Mouse (Mus musculus): ENCODE results near the gene Rora. TPM values are rescaled to one million over a fixed set of nuclear protein-coding genes. Genes with fewer than 3 reads are reported as not detected.

Rora gene
- polyA plus RNA-seq, 1 experiment from 2014 or later = 5.0 TPM

DNA sequence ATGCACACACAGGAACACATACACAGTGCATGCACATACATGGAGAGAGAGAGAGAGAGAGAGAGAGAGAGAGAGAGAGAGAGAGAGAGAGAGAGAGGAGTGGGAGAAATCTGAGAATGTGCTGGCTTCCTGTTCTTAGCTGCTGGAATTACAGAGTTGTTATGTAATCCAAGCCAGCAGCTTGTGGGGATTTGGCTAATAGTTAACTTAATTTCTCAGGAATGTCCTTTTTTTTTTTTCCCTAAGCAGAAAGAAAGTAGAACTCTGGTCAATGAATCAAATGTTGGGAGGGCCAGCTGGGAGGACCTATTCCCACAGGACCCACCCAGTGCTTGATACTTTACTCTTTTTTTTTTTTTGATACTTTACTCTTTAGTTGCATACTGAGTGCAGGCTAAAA is 527.8 kb downstream of the Rora start:
- Histone ChIP-seq H3K9me3 (no peaks in the 10 kb centered on the region), H3K4me1 (no peaks in the 10 kb centered on the region; the same call in 1 of the 2 replicates), H3K36me3 (no peaks in the 10 kb centered on the region), H3K27me3 (ENCODE audit: insufficient read depth, poor library complexity, severe bottlenecking) (peaks cover 3% of the 10 kb centered on the region), H3K27ac (no peak overlapping the region), H3K4me3 (no peak overlapping the region)
- no peak for DNase-seq (ENCODE audit: low spot score)

DNA sequence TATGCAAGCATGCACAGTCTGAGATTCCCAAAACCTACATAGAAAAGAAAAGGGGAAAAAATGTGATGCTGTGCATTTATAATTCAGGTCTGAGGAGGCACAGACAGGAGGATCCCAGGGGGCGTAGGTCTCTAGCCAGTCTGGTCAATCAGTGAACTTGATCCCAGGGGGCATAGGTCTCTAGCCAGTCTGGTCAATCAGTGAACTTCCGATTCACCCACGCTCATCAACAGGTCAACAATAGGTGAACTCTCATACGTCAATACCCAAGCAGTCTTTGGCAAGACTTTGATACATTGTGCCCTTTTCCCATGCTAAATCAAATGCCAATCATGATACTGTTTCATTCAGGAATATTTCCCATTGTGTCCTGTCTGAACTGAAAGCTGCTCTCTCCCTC is 530.3 kb downstream of the Rora start:
- WGBS = 87% methylated on average over 4 of the region's 4 CpGs
- no peak overlapping the region for H3K4me3 ChIP-seq
- H3K9me3 ChIP-seq = no peaks in the 10 kb centered on the region
- H3K4me1 ChIP-seq = no peaks in the 10 kb centered on the region; the same call in 1 of the 2 replicates
- no peaks in the 10 kb centered on the region for H3K36me3 ChIP-seq
- H3K27me3 ChIP-seq (ENCODE audit: insufficient read depth, poor library complexity, severe bottlenecking) = peaks cover 3% of the 10 kb centered on the region
- no peak for DNase-seq (ENCODE audit: low spot score)
- no peak overlapping the region for H3K27ac ChIP-seq

- Histone ChIP-seq H3K4me1 (peaks cover 6% of the 10 kb centered on the region), H3K27ac (no peak overlapping the region), H3K4me3 (no peak overlapping the region), H3K36me3 (no peaks in the 10 kb centered on the region), H3K9me3 (no peaks in the 10 kb centered on the region), H3K27me3 (ENCODE audit: insufficient read depth, poor library complexity, severe bottlenecking) (no peaks in the 10 kb centered on the region)
- DNase-seq (ENCODE audit: low spot score) = no peak
- no CpG with 5 or more reads among the region's 1 CpGs for WGBS
These were observed 537.1 kb downstream of the Rora start for GRCm38 (mm10) chr9:69190726-69191125.

- Histone ChIP-seq H3K27me3 (ENCODE audit: insufficient read depth, poor library complexity, severe bottlenecking) (no peaks in the 10 kb centered on the region), H3K27ac (no peak overlapping the region), H3K4me1 (peaks cover 10% of the 10 kb centered on the region), H3K4me3 (no peak overlapping the region), H3K36me3 (no peaks in the 10 kb centered on the region), H3K9me3 (no peaks in the 10 kb centered on the region)
- 72% methylated on average over 8 of the region's 8 CpGs for WGBS
- no peak for DNase-seq (ENCODE audit: low spot score)
These were observed 538.9 kb downstream of the Rora start for GRCm38 (mm10) chr9:69192446-69192845.

DNA sequence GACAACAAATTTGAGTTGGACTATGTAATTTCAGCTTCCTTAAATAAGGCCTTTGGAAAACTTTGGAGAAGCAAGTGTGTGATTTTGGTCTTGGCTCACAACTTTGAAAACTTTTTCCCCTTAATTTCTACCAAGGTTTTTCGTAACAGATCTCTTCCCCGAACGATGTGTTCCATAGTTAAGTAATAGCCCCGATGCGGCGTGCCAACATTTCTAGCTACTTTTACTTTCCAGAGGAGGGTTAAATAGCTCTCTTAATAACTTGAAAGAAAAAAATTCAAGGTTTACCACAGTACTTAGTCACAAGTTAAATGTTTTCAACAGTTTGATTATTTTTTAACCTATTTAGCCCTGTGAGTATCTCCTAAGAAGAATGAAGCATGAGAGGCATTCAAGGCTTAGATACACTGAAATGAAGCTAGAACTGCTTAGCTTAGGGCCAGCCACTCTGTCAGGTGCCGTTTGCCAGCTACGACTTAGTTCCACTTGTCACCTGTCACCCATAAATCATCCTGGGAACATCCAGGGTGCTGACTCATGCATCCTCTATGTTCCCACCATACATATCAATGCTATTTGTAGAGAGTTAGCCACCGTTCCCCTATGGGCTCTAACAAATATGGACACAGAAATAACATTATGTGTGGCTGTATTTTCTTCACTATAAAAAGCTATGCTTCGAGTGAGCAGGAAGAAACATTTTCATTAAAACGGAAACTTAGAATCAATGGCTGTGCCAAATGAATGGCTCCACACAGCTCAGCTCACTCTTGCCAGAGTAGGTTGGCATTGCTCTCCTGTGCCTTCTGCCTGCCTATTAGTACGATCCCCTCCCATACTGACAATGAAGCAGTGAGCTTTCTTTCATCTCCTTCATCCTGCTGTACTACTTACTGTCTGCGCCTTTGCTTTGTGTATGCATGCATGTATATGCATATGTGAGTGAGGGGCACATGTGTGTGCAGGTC is 541.3 kb downstream of the Rora start:
- WGBS = 81% methylated on average over 13 of the region's 13 CpGs

GRCm38 (mm10) chr9:69213796-69214195 is 560.2 kb downstream of the Rora start:
- Histone ChIP-seq H3K4me3 (no peak overlapping the region), H3K27ac (no peak overlapping the region), H3K36me3 (no peaks in the 10 kb centered on the region), H3K4me1 (0 out of 2 replicates have a peak, but pooled peaks cover 4% of the 10 kb centered on the region), H3K9me3 (no peaks in the 10 kb centered on the region), H3K27me3 (ENCODE audit: insufficient read depth, poor library complexity, severe bottlenecking) (peaks cover 4% of the 10 kb centered on the region; the same call in 1 of the 2 replicates)
- DNase-seq (ENCODE audit: low spot score) = no peak
- WGBS = 80% methylated on average over 5 of the region's 5 CpGs

More for the DNA sequence above, 541.3 kb downstream of the Rora start:
- no peak for DNase-seq (ENCODE audit: low spot score)
- H3K27me3 ChIP-seq (ENCODE audit: insufficient read depth, poor library complexity, severe bottlenecking) = no peaks in the 10 kb centered on the region
- H3K36me3 ChIP-seq = no peaks in the 10 kb centered on the region
- peaks cover 10% of the 10 kb centered on the region for H3K4me1 ChIP-seq
- H3K9me3 ChIP-seq = no peaks in the 10 kb centered on the region
- H3K27ac ChIP-seq = no peak overlapping the region
- H3K4me3 ChIP-seq = no peak overlapping the region

GRCm38 (mm10) chr9:69224841-69225240 is 571.3 kb downstream of the Rora start:
- DNase-seq (ENCODE audit: low spot score) = no peak
- no peak overlapping the region for H3K27ac ChIP-seq
- H3K4me3 ChIP-seq = no peak overlapping the region
- no peaks in the 10 kb centered on the region for H3K36me3 ChIP-seq
- H3K9me3 ChIP-seq = no peaks in the 10 kb centered on the region
- WGBS = 55% methylated on average over 3 of the region's 3 CpGs
- H3K27me3 ChIP-seq (ENCODE audit: insufficient read depth, poor library complexity, severe bottlenecking) = peaks cover 9% of the 10 kb centered on the region
- peaks cover 18% of the 10 kb centered on the region for H3K4me1 ChIP-seq

- 46% methylated on average over 3 of the region's 3 CpGs for WGBS
These were observed 572.8 kb downstream of the Rora start for GRCm38 (mm10) chr9:69226424-69226823.

DNA sequence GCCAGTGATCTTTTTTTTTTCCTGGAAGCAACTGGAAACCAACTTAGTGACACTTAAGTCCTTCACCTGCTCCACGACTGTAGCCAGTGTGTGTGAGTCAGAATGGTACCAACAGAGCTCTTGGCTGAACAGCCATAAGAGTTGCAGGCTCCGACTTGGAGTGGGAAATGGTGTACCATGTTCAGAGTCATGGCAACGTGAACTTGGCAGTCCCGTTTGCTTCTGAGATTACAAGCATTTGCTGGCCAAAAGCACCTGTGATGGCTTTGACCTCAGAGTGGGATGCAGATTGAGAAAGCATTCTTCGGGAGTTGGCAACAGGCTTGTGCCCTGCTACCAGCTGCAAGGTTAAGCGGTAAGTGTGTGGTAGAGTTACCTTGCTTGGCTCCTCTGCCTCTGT is 574.2 kb downstream of the Rora start:
- H3K9me3 ChIP-seq = no peaks in the 10 kb centered on the region
- no peaks in the 10 kb centered on the region for H3K36me3 ChIP-seq
- no peak for DNase-seq (ENCODE audit: low spot score)
- WGBS = 80% methylated on average over 6 of the region's 6 CpGs
- H3K27me3 ChIP-seq (ENCODE audit: insufficient read depth, poor library complexity, severe bottlenecking) = peaks cover 9% of the 10 kb centered on the region
- H3K4me3 ChIP-seq = no peak overlapping the region
- peaks cover 18% of the 10 kb centered on the region for H3K4me1 ChIP-seq
- no peak overlapping the region for H3K27ac ChIP-seq

More at GRCm38 (mm10) chr9:69226424-69226823, 572.8 kb downstream of the Rora start:
- Histone ChIP-seq H3K36me3 (no peaks in the 10 kb centered on the region), H3K4me3 (no peak overlapping the region), H3K4me1 (peaks cover 18% of the 10 kb centered on the region), H3K9me3 (no peaks in the 10 kb centered on the region), H3K27ac (no peak overlapping the region), H3K27me3 (ENCODE audit: insufficient read depth, poor library complexity, severe bottlenecking) (peaks cover 9% of the 10 kb centered on the region)
- no peak for DNase-seq (ENCODE audit: low spot score)

- Histone ChIP-seq H3K27ac (no peak overlapping the region), H3K4me3 (no peak overlapping the region), H3K36me3 (no peaks in the 10 kb centered on the region), H3K9me3 (no peaks in the 10 kb centered on the region), H3K4me1 (peaks cover 25% of the 10 kb centered on the region), H3K27me3 (ENCODE audit: insufficient read depth, poor library complexity, severe bottlenecking) (peaks cover 9% of the 10 kb centered on the region; the same call in 1 of the 2 replicates)
- WGBS = 81% methylated on average over 7 of the region's 7 CpGs
- no peak for DNase-seq (ENCODE audit: low spot score)
These were observed 576.3 kb downstream of the Rora start for GRCm38 (mm10) chr9:69229935-69230334.

DNA sequence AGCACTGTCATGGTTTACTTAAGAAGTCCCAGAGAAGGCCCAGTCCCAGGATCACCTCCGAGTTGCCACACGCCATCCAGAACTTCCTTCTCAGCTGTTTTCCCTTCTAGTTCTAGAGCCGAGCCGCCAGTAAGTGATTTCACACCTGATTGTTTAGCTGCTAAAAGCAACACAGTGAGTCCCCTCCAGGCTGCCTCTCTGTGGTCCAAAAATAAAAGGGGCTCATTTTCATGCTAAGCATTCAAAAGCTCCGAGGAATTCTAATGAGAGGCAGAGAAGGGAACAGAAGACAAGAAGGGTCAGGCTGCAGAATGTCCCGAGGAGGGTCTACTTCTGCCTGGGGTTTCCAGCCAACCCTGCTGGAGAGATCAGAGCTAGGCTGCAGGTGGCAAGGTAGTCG is 580.9 kb downstream of the Rora start:
- no peaks in the 10 kb centered on the region for H3K9me3 ChIP-seq
- no peaks in the 10 kb centered on the region for H3K36me3 ChIP-seq
- peak overlapping the region; percentile 36; the same call in 1 of the 2 replicates for H3K27ac ChIP-seq
- no peak overlapping the region for H3K4me3 ChIP-seq
- 19% methylated on average over 7 of the region's 7 CpGs for WGBS
- DNase-seq (ENCODE audit: low spot score) = no peak
- no peaks in the 10 kb centered on the region for H3K27me3 ChIP-seq (ENCODE audit: insufficient read depth, poor library complexity, severe bottlenecking)
- peaks cover 28% of the 10 kb centered on the region for H3K4me1 ChIP-seq

DNA sequence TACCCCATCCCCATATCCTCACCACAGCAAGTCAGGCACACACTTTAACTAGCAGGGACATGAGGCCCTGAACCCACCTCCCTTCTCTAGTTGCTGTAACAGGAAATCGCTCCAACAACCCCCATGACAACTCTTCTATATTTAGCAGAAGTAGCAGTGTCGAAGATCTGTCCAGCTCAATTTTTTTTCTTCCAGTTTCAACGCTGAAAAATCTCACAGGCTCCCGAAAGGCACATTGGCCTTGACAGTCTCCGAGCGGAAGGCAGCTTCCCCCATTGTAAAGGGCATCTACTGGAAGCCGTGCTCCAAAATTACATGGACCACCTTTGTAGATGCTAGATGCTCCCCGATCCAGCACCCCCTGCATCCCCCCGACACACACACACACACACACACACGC is 583.7 kb downstream of the Rora start:
- H3K4me3 ChIP-seq = no peak overlapping the region
- H3K9me3 ChIP-seq = no peaks in the 10 kb centered on the region
- H3K27me3 ChIP-seq (ENCODE audit: insufficient read depth, poor library complexity, severe bottlenecking) = no peaks in the 10 kb centered on the region
- H3K27ac ChIP-seq = peak overlapping the region; percentile 36; the same call in 1 of the 2 replicates
- no peak for DNase-seq (ENCODE audit: low spot score)
- 54% methylated on average over 10 of the region's 10 CpGs for WGBS
- no peaks in the 10 kb centered on the region for H3K36me3 ChIP-seq
- H3K4me1 ChIP-seq = peaks cover 28% of the 10 kb centered on the region

DNA sequence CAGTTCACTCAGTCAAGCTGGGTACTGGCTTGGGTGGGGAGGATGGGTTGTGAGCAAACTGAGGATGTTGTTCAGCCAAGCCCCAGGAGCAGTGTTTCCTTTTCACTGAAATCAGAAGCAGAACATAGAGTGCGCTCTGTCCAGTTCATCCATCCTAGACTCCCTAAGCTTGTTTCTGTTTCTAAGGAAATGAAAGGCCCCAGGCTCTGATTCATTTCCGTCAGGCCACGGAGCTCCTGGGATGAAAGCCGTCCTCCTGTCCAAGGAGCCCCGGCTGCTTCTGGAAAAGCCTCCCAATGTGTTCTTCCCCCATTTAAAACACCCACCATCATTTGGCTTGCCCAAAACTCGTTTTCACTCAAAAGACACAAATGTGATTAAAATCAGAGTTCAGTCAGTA is 589.0 kb downstream of the Rora start:
- H3K4me3 ChIP-seq = no peak overlapping the region
- DNase-seq (ENCODE audit: low spot score) = no peak
- H3K4me1 ChIP-seq = peaks cover 11% of the 10 kb centered on the region
- no peaks in the 10 kb centered on the region for H3K9me3 ChIP-seq
- WGBS = 58% methylated on average over 6 of the region's 6 CpGs
- no peak overlapping the region for H3K27ac ChIP-seq
- no peaks in the 10 kb centered on the region for H3K27me3 ChIP-seq (ENCODE audit: insufficient read depth, poor library complexity, severe bottlenecking)
- H3K36me3 ChIP-seq = no peaks in the 10 kb centered on the region
